In genomic region chr11:6417069-6417468, GRCm38 (mm10) we compare ENCODE assay signal across 8 mouse cellular contexts. TPM values are rescaled to one million over a fixed set of nuclear protein-coding genes. Genes with fewer than 3 reads are reported as not detected.
DNase-seq lines count a peak whose midpoint lies in the region; ATAC-seq and TF ChIP-seq lines count a peak whose summit lies in the region.

No protein-coding gene starts in this region.

- no peaks in the 10 kb centered on the region for H3K9me3 ChIP-seq in heart, postnatal 0 days (replicated peaks; ENCODE audit: control insufficient read depth, low read length)
- no peaks in the 10 kb centered on the region for H3K9me3 ChIP-seq in hindbrain, embryonic 11.5 days (ENCODE audit: control insufficient read depth, low read length)
- no peaks in the 10 kb centered on the region for H3K9me3 ChIP-seq in midbrain, embryonic 12.5 days

- TF ChIP-seq CTCF in heart, postnatal 0 days (IDR thresholded peaks at IDR 0.05; ENCODE audit: low read depth) = no peak

- peak overlapping the region; percentile 77 for H3K4me3 ChIP-seq in heart, postnatal 0 days (ENCODE audit: low read depth, low read length)
- H3K4me3 ChIP-seq in hindbrain, embryonic 11.5 days (ENCODE audit: low read depth, low read length) = peak overlapping the region; percentile 97
- peak overlapping the region; percentile 66 for H3K4me3 ChIP-seq in midbrain, embryonic 12.5 days

- no peak for TF ChIP-seq EP300 in heart, postnatal 0 days (IDR thresholded peaks at IDR 0.05; ENCODE audit: low read depth)

- H3K36me3 ChIP-seq in heart, postnatal 0 days (replicated peaks; ENCODE audit: control insufficient read depth, insufficient read depth, low read length) = peaks cover 28% of the 10 kb centered on the region
- H3K36me3 ChIP-seq in hindbrain, embryonic 11.5 days (ENCODE audit: control insufficient read depth, insufficient read depth, low read length) = no peaks in the 10 kb centered on the region
- peaks cover 31% of the 10 kb centered on the region for H3K36me3 ChIP-seq in midbrain, embryonic 12.5 days

- H3K27me3 ChIP-seq in heart, postnatal 0 days (ENCODE audit: control insufficient read depth, insufficient read depth, low read length) = no peaks in the 10 kb centered on the region
- H3K27me3 ChIP-seq in hindbrain, embryonic 11.5 days (ENCODE audit: control insufficient read depth, insufficient read depth, low read length) = no peaks in the 10 kb centered on the region
- H3K27me3 ChIP-seq in midbrain, embryonic 12.5 days = no peaks in the 10 kb centered on the region

- H3K4me2 ChIP-seq in heart, postnatal 0 days (ENCODE audit: low read depth, low read length) = peak overlapping the region; percentile 75
- H3K4me2 ChIP-seq in hindbrain, embryonic 11.5 days (replicated peaks; ENCODE audit: low read depth, low read length) = peak overlapping the region; percentile 92
- peak overlapping the region; percentile 81 for H3K4me2 ChIP-seq in midbrain, embryonic 12.5 days (replicated peaks)

- intact Hi-C loops in heart, postnatal 36 days (cut with DNase I) = loop anchor here (2.0 kb wide), 1 partner anchor 24 kb away; no protein-coding TSS in a partner anchor

- 28% methylated on average over 2 of the region's 2 CpGs for WGBS in heart, postnatal 0 days
- 56% methylated on average over 2 of the region's 2 CpGs for WGBS in hindbrain, embryonic 11.5 days
- 44% methylated on average over 2 of the region's 2 CpGs for WGBS in midbrain, embryonic 12.5 days

- peaks cover 10% of the 10 kb centered on the region for H3K4me1 ChIP-seq in heart, postnatal 0 days (ENCODE audit: control insufficient read depth, insufficient read depth)
- H3K4me1 ChIP-seq in hindbrain, embryonic 11.5 days (replicated peaks; ENCODE audit: control insufficient read depth, insufficient read depth, low read length) = peaks cover 3% of the 10 kb centered on the region; the same call in 1 of the 2 replicates
- H3K4me1 ChIP-seq in midbrain, embryonic 12.5 days = peaks cover 25% of the 10 kb centered on the region

- no peak for DNase-seq in heart, postnatal 0 days (ENCODE audit: low spot score)
- DNase-seq in heart, postnatal 36 days = no peak
- peak; percentile 34 for DNase-seq in ZHBTc4 (ENCODE audit: low read depth, low spot score)
- no peak for DNase-seq in hindbrain, embryonic 11.5 days (ENCODE audit: low spot score)
- DNase-seq in layer of hippocampus, adult 11-12 months (ENCODE audit: low spot score) = no peak
- DNase-seq in kidney, adult 8-10 months = no peak

- H3K9ac ChIP-seq in heart, postnatal 0 days (replicated peaks; ENCODE audit: low read depth, low read length) = peak overlapping the region; percentile 84
- peak overlapping the region; percentile 96 for H3K9ac ChIP-seq in hindbrain, embryonic 11.5 days (ENCODE audit: low read depth, low read length)
- H3K9ac ChIP-seq in midbrain, embryonic 12.5 days (replicated peaks) = peak overlapping the region; percentile 87; the same call in 1 of the 2 replicates

- H3K27ac ChIP-seq in heart, postnatal 0 days (ENCODE audit: low read depth) = peak overlapping the region; percentile 30; the same call in 1 of the 2 replicates
- no peak overlapping the region for H3K27ac ChIP-seq in hindbrain, embryonic 11.5 days (ENCODE audit: low read depth, low read length)
- peak overlapping the region; percentile 95; the same call in 1 of the 2 replicates for H3K27ac ChIP-seq in midbrain, embryonic 12.5 days (replicated peaks)

- no peak for ATAC-seq in heart, postnatal 0 days (ENCODE audit: insufficient read depth, low read depth)
- ATAC-seq in hindbrain, embryonic 11.5 days (ENCODE audit: low FRiP score) = no peak
- no peak for ATAC-seq in midbrain, embryonic 12.5 days (ENCODE audit: low FRiP score, low read depth)
- ATAC-seq in megakaryocyte progenitor cell, adult 5-6 weeks (replicated peaks; ENCODE audit: poor library complexity) = no peak

RNA-seq across cellular contexts. Expression of gene Ppia, which starts 1.8 kb away (rescaled TPM):
- total RNA-seq in heart, postnatal 0 days (2014; rRNA removed; ENCODE audit: low replicate concordance) = 2,268 and 2,353 TPM in 2 replicates
- 3,654 and 3,756 TPM in 2 replicates for polyA plus RNA-seq in heart, postnatal 0 days (2015; fragmentation: Nextera tagmentation; extraction: Ambion mirVana)
- total RNA-seq in heart, postnatal 36 days (2021) = 100 to 1,000 TPM; 331 to 351 TPM
- polyA plus RNA-seq in hindbrain, embryonic 11.5 days (2014; fragmentation: Nextera tagmentation; extraction: Ambion mirVana) = 5,018 and 5,123 TPM in 2 replicates
- polyA plus RNA-seq in midbrain, embryonic 12.5 days (2016; fragmentation: Nextera tagmentation; extraction: Ambion mirVana) = 4,523 and 4,594 TPM in 2 replicates
- 5,512 and 5,729 TPM in 2 replicates for total RNA-seq in megakaryocyte progenitor cell, adult 5-6 weeks (2015)
- 1,825 and 2,581 TPM in 2 replicates for total RNA-seq in megakaryocyte progenitor cell, adult 5-6 weeks (2017)

RNA-seq across cellular contexts. Expression of gene H2afv, which starts 27.2 kb away (rescaled TPM):
- total RNA-seq in heart, postnatal 0 days (2014; rRNA removed; ENCODE audit: low replicate concordance) = 106 and 157 TPM in 2 replicates
- polyA plus RNA-seq in heart, postnatal 0 days (2015; fragmentation: Nextera tagmentation; extraction: Ambion mirVana) = 213 and 232 TPM in 2 replicates
- total RNA-seq in heart, postnatal 36 days (2021) = 10 to 100 TPM; 70.4 to 83.8 TPM
- 784 and 787 TPM in 2 replicates for polyA plus RNA-seq in hindbrain, embryonic 11.5 days (2014; fragmentation: Nextera tagmentation; extraction: Ambion mirVana)
- polyA plus RNA-seq in midbrain, embryonic 12.5 days (2016; fragmentation: Nextera tagmentation; extraction: Ambion mirVana) = 831 and 843 TPM in 2 replicates
- total RNA-seq in megakaryocyte progenitor cell, adult 5-6 weeks (2015) = 174 and 176 TPM in 2 replicates
- 134 and 144 TPM in 2 replicates for total RNA-seq in megakaryocyte progenitor cell, adult 5-6 weeks (2017)

RNA-seq across cellular contexts. Expression of gene Zmiz2, which starts 28.2 kb away (rescaled TPM):
- 42.3 and 45.4 TPM in 2 replicates for total RNA-seq in heart, postnatal 0 days (2014; rRNA removed; ENCODE audit: low replicate concordance)
- 6.9 and 7.0 TPM in 2 replicates for polyA plus RNA-seq in heart, postnatal 0 days (2015; fragmentation: Nextera tagmentation; extraction: Ambion mirVana)
- 10 to 100 TPM; 35.0 to 39.5 TPM for total RNA-seq in heart, postnatal 36 days (2021)
- polyA plus RNA-seq in hindbrain, embryonic 11.5 days (2014; fragmentation: Nextera tagmentation; extraction: Ambion mirVana) = 17.7 and 19.3 TPM in 2 replicates
- polyA plus RNA-seq in midbrain, embryonic 12.5 days (2016; fragmentation: Nextera tagmentation; extraction: Ambion mirVana) = 22.6 and 25.2 TPM in 2 replicates
- 40.9 and 42.0 TPM in 2 replicates for total RNA-seq in megakaryocyte progenitor cell, adult 5-6 weeks (2015)
- 8.2 and 11.9 TPM in 2 replicates for total RNA-seq in megakaryocyte progenitor cell, adult 5-6 weeks (2017)

RNA-seq across cellular contexts. Expression of gene Purb, which starts 58.6 kb away (rescaled TPM):
- 40.4 and 48.4 TPM in 2 replicates for total RNA-seq in heart, postnatal 0 days (2014; rRNA removed; ENCODE audit: low replicate concordance)
- 18.4 and 22.0 TPM in 2 replicates for polyA plus RNA-seq in heart, postnatal 0 days (2015; fragmentation: Nextera tagmentation; extraction: Ambion mirVana)
- total RNA-seq in heart, postnatal 36 days (2021) = 10 to 100 TPM; 32.7 to 35.6 TPM
- 12.7 and 17.9 TPM in 2 replicates for polyA plus RNA-seq in hindbrain, embryonic 11.5 days (2014; fragmentation: Nextera tagmentation; extraction: Ambion mirVana)
- 16.8 and 17.0 TPM in 2 replicates for polyA plus RNA-seq in midbrain, embryonic 12.5 days (2016; fragmentation: Nextera tagmentation; extraction: Ambion mirVana)
- 51.3 and 53.0 TPM in 2 replicates for total RNA-seq in megakaryocyte progenitor cell, adult 5-6 weeks (2015)
- 38.3 and 40.5 TPM in 2 replicates for total RNA-seq in megakaryocyte progenitor cell, adult 5-6 weeks (2017)
